Mouse (Mus musculus) left cerebral cortex, postnatal 36 days (tissue): ENCODE measurements at regions not wholly inside any gene's neighbourhood (a gene's known extent, or its start where the extent isn't known, plus 50 kb on each side); places are given as distances from the start of the nearest gene placed in this dataset.

Source experiments
- DNase-seq, 2 experiments: peaks; one replicate each; pipeline ENCODE4 v3.0.0; 2021 to 2022; ENCODE audit warnings: low spot score in 2 of 2, mixed read lengths in 1 of 2
- intact Hi-C: fragments of 180-260 bp; cut with DNase I; formaldehyde crosslinking; loops from one replicate; pipeline ENCODE4 v1.15.1; 2025

DNA sequence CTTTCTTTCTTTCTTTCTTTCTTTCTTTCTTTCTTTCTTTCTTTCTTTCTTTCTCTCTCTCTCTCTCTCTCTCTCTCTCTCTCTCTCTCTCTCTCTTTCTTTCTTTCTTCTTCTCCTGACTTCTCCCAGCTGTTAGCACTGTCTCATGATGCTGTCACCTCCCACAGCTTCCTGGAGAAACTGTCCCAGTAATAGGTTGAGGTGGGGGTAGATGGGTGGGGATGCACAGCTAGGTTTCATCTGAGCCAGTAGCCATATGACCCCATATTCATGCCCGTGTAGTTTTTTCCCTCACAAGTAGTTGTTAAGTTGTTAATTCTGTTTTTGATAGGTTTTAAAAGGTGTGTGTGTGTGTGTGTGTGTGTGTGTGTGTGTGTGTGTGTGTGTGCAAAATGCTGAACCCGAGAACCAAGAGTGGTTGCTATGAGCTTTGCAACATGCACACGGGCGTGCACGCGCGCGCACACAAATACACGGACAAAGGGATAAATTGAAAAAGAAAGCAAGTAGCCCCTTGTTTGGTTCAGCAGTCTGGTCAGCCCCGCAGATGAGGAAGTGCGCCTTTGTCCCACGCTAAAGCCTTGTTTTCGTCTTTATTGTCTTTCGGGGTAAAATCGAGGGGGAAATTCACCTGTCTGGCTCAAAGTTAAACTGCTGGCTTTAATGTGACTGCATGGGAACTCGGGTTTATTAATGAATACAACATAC is 224.4 kb downstream of the Ndfip2 start:
- no peak for DNase-seq
- intact Hi-C loops: loop anchor here (5.0 kb wide), 2 partner anchors 240 to 415 kb away; partner anchors contain the start of gene Spry2

DNA sequence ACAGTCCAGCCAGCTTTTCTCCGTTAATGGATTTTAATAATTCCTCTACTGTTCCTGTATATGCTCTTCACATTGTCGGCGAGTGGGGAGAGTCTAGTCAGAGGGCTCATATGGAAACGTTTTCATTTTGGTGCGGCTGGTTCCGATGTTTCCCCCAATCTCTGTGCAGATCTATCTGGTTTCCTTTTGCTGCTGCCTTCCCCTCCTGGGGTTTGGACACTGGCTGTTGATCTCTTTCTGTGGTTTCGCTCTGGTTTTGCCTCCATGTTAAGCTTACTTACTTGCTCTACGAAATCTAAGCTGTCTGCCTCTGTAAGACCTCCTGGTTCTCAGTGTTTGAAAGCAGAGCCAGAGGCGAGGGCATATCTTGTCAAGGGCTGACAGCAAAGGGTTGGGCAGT is 221.7 kb downstream of the Ndfip2 start:
- no peak for DNase-seq
- intact Hi-C loops: loop anchor here (5.0 kb wide), 2 partner anchors 242 to 417 kb away; partner anchors contain the start of gene Spry2

DNA sequence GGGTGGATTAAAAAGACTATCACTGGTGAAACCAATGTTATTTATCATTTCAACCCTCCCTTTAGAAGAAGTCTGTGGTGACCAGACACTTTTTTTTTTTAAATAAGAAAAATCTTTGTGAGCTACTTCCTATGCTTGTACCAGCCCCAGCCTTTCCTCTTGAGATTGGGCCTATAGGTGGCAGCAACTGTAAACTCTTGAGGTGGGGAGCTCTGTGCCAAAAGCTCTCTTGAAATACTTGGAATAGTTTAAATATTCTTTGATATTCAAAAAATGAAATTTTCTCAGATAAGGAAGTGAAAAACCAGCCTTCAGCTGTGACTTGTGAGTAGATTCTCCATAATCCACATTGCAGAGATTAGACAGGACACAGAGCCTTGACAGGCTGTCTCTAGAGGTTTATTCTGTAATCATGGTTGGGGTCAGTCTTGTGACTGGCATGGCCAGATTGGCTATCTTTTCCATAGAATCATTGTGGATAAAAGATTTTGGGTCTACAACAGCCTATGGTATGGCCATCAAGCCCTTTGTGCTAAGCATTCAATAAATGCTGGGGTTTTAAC is 216.7 kb downstream of the Ndfip2 start:
- peak; percentile 14 to 26 for DNase-seq
- intact Hi-C loops: loop anchor here (5.0 to 10.0 kb wide), 2 partner anchors 160 to 447 kb away; no protein-coding TSS in a partner anchor

DNA sequence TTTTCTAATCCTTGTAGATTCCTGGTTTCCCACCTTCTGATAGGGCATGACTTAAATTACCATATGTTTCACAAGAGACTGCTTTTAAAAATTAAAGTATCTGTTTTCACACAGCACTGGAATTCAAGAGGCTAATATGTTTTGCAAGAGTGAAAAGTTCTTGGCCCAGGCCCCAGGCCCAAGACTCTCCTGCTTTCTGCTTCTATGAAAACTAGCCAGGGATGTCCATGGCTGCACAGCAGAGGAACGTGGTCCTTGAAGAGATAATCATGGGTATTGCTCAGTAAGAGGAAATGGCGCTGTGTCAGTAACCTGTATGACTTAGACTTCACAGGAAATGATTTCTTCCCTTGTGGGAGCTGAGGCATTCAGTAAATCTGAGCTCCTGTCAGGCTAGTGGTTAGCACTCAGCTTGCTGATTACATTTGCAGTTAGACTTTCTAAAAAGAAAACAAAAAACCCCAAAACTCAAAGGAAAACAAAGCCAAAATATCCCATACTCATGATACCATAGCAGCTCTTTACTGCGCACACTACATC is 190.6 kb downstream of the Ndfip2 start:
- intact Hi-C loops: no loop called here

DNA sequence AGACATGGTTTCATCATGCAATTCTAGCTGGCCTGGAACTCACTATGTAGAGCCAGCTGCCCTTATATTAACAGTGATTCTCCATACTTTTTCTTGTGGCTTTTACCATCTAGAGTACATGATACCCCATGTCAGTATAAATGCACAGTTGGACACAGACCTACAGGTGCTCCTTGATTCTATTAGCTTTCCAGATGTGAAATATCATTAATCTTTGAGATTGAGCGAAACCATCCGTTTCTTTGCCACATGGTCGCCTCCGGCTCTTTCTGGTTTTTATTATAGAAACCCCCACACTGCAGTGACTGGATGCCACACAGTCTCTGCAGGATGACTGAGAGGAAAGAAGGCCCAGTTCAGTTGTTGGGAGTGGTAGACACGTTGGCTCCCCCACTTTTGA is 188.7 kb downstream of the Ndfip2 start:
- no peak for DNase-seq
- intact Hi-C loops: no loop called here

More for the DNA sequence above, 190.6 kb downstream of the Ndfip2 start:
- no peak for DNase-seq

DNA sequence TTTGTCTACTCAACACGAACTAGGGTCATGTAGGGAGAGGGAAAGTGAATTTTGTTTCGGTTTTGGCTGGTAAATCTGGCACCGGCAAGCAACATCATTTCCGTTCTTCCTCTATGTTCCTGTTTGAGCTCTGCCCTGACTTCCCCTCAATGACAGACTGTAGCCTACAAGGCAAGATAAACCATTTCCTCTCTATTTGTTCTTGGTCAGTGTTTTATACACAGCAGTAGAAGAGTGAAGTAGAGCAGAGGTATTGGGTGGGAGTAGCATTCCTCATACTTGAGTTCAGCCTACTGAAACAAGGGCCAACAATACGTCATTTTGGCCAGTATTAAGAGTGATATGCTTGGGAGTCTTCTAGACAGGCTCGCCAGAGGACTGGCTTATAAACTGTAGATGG is 177.0 kb downstream of the Ndfip2 start:
- intact Hi-C loops: loop anchor here (10.0 kb wide), 1 partner anchor 61 kb away; no protein-coding TSS in a partner anchor

DNA sequence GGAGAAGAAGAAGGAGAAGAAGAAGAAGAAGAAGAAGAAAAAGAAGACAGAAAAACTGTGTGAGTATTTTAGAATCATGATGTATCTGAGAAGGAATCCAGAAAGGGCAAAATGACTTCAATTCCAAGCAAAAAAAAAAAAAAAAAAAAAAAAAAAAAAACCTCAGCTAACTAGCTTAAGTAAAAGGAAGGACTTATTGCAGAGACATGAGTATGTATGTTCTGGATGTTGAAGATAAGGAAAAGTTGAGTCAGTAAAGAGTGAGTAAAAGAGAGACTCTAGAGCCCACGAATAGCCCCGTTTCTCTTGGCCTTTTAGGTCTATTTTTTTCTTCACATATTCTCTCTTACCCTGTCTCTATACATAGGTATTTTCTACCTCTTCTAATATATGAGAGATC is 175.1 kb downstream of the Ndfip2 start:
- intact Hi-C loops: loop anchor here (10.0 kb wide), 1 partner anchor 59 kb away; no protein-coding TSS in a partner anchor
- no peak for DNase-seq

More for the DNA sequence above, 177.0 kb downstream of the Ndfip2 start:
- no peak for DNase-seq

DNA sequence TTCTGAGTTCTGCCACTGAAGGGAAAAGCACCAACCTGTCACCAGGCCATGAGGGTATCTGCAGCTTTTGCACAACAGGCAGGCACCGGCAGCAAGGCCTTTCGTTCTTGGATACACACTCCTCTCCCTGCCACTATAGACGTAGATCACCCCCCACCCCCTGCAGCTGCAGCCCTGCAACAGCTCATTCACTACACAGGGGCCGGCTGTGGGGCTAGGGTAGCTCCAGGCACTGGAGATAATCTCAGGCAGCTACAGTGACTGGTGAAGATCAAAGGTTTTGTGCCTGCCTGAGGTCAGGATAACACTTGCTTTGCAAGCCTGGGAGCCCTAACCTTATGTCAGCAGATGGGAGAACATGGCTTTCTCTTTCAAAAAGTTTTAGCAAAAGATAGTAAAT is 174.3 kb downstream of the Ndfip2 start:
- DNase-seq: no peak
- intact Hi-C loops: loop anchor here (10.0 kb wide), 1 partner anchor 58 kb away; no protein-coding TSS in a partner anchor

DNA sequence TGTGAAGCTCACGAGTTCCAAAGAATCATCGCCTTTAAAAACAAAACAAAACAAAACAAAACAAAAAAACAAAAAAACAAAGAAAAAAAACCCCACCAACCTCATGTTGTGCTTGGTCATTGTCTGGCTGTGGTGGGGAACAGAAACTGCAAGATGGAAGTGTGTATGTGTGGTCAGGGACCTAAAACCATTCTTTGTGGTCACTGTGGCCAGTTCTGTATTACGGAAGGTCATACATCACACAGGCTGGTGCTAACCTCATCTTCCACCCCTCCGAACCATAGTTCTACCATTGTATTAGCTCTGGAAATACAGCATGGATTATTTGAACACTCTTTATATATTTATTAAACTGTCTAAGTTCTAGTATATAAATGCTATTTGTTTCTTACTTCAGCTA is 173.2 kb downstream of the Ndfip2 start:
- DNase-seq: no peak
- intact Hi-C loops: loop anchor here (10.0 kb wide), 1 partner anchor 57 kb away; no protein-coding TSS in a partner anchor

DNA sequence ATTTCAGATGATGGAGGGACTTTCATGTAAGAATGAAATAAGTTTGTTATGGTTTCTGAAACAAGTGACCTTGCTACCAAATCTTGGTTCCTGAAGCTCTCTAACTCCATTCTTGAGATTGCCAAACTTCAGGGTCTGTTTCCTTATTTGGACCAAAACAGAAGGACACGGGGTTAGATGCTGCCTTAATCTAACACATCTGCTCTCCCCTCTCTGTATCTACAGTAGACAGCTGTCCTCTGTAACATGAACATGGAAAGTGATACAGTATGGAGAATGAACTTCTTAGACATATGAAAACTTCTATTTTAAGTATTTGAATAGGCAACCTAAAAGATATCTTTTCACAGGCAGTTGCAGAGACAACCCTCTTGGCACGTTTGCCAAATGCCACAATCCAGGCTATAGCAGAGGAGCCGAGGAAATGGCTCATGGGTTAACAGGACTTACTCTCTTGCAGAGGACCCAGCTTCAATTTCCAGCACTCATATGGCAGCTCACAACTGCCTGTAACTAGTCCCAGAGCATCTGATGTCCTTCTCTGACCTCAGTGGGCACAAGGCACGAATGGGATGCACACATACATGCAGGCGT is 171.4 kb downstream of the Ndfip2 start:
- intact Hi-C loops: loop anchor here (10.0 kb wide), 1 partner anchor 55 kb away; no protein-coding TSS in a partner anchor
- DNase-seq: no peak

DNA sequence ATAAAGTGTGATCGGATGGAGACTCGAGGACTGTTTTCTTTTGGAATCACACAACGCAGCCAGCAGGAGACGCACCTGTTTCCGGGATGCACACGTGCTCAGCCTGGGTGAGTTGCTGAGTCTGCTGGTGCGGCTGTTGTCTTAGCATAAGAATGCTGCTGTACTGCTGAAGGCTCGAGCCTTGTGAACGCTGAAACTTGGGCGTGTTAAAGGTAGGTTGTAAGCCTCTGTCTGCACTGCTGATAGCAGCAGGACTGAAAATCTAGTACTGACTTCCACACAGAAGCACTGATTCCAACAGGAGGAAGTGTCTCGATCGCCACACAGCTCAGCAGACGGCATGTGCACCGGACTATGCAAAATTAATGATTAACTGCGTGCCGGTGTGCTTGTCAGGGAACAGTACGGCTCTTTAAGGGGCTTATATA is 169.1 kb downstream of the Ndfip2 start:
- intact Hi-C loops: no loop called here
- DNase-seq: peak; percentile 8 to 13

DNA sequence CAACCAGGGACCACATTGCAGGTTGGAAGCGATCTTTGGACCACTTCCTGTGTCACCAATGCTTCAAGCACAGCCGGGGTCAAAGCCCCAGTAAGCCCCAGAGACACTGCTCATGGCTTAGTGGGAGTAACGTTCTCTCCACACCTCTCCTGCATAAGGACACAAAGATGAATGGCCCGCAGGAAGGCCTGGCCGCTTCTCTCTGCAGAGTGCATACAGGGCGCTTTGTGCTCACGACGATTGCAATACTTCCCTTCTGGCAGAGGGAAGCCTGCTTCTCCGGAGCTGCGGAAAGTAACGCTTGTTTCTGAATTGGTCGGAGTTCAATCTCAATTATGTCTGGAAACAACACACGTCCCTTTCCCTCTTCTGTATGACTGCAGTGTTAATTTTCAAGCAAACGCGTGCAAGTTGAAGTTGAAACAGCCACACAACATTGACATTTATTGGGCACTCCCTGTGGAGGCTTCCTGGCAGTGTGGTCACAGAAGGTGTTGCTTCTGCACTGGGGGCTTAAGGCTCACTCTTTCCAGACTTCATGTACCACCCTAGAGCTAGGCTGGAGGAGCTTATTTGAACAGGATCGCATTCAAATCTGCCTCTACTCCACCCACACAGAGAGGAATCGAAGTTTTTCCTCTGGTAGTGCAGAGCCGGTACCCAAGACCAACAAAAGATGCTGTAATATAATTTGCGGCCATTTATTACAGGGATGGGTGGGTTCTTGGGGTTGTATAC is 168.4 kb downstream of the Ndfip2 start:
- DNase-seq: no peak

DNA sequence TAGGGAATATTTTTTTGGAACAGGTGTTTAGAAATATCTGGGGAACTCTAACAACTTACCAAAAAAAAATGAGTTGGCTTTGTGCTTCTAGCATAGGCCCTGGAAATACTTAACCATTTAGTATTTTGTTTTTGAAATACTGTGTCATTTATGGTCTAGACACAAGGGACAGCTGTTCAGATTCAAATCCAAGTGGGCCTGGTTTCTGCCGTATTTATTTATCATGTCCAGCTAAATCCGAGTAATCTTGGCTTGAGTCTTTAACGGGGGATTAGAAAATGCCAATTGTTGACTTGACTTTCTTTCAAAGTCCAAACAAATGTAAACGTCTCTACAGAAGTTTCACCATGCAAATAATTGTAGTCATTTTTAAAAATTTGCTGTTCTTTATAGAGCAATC is 159.6 kb downstream of the Ndfip2 start:
- no peak for DNase-seq
- intact Hi-C loops: no loop called here

More for the DNA sequence above, 168.4 kb downstream of the Ndfip2 start:
- intact Hi-C loops: no loop called here

DNA sequence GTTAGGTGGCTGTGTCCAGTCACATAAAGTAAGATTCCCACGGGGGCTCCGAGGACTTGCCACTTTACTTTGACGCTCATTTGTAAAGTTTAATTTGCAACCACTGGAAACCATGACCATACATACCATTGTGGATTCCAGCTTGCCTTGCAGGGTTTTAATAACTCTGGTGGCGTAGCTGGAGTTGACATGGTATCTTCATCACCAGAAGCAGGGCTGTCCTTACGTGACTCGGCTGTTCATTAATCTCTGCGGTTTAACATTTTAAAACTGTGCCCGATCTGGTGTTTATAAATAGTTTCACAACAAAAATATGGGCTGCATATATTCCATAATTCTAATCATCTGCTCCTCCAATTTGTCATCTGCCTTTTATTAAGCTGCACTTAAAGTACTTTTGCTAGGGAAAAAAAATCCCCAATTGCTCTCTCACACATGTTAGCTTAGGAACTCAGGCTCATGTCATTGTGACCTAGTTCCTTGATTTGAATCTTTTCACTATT is 159.1 kb downstream of the Ndfip2 start:
- no peak for DNase-seq
- intact Hi-C loops: no loop called here

DNA sequence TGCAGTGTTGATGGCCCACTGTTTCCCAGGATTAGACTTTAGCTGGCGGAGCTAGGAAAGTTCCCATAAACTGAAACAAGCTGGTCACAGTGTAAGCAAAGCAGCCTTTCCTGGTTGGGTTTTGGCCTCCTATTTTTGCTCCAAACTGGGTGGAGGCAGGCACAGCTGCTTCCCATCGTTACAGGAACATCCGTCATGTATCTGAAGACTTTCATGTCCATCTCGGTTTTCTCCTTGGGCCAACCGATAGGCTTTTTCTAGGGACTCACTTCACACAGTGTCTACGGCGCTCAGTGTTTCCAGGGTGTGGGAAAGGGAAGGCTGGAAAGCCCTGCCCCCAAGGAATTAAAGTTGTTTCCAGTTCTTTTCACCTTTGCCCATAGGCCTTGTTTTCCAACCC is 158.6 kb downstream of the Ndfip2 start:
- intact Hi-C loops: no loop called here
- no peak for DNase-seq

DNA sequence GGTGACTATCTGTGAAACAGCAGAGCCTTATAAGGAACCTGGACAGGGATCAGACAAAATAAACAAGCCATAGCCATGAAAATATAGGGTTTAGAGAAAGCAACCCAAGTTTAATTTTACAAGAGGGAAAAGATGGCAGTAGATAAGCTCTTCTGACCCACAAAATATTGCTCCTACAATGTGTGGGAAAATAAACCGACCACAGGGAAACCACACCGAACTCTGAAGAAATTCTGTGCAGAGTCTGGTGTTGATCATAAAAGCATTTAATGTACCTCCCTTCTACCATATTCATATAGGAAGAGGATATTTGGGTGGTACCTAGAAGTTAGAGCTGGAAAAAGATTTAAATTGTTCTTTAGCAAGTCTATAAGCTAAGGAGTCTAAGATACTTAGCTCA is 146.3 kb downstream of the Ndfip2 start:
- no peak for DNase-seq
- intact Hi-C loops: no loop called here

DNA sequence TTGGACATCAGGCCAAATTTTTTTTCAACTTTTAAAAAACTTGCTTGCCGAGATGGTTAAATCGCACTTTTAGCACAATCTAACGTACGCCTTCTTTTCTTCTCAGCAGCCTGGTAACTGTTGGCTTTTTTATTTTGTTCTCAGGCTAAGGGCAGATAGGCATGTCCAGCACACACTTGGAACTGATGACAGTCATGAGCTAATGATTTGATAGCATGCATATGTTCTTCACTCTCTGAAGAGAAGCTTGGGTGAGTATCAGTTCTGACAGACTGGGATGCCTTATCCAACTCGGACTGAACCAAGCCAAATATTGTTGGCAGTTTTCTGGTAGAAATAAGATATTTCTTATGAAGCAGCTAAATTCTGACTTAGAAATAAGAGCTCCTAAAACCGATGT is 145.9 kb downstream of the Ndfip2 start:
- no peak for DNase-seq
- intact Hi-C loops: no loop called here

DNA sequence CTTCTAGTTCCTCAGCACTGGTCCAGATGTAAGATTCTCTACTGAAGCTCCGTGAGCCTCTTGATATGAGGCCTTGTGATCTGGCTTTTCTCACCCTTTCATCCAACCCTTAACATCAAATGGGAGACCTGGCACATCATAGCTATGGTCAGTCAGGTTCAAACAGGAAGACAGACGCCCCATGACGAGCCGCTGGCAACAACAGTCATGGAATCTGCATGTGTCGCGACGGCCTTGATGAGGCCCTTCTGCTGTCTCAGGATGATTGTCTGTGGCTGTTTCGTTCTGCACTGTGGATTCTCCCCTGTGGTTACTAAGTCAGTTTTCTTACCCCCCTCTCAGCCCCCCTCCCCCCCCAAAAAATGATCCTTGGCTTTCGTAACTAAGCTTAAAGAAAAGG is 144.9 kb downstream of the Ndfip2 start:
- intact Hi-C loops: no loop called here
- no peak for DNase-seq

DNA sequence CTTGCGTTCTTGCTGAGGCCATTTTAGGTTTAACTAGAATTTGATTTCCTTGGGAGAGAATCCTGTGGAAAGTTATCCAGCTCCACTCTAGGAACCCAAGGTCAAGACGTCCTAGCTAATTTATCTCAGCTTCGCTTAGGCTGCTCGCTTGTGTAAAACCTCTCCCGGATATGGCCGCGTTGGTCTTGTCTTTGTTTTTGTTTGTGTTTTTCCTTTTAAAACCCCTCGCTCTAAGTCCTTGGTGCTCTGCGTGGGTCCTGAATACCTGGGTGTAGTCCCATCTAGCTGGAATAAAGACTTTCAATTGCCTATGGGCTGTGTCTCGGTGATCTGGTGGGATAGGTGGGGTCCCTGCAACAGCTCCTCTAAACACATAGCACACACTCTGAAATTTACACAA is 144.2 kb downstream of the Ndfip2 start:
- intact Hi-C loops: no loop called here

More for the DNA sequence above, 144.2 kb downstream of the Ndfip2 start:
- no peak for DNase-seq
